Mouse (Mus musculus): ENCODE measurements around the gene Drosha. TPM values are rescaled to one million over a fixed set of nuclear protein-coding genes. Genes with fewer than 3 reads are reported as not detected.
"Not testable (repeated sequence)": the region's sequence is repeated elsewhere in the genome, so short reads cannot be mapped to it uniquely, and the experiment has no call there.

The Drosha gene
- total RNA-seq, 2 experiments from 2014 or later: 8.1 to 13.8 TPM

- not testable (repeated sequence) for ATAC-seq (replicated peaks; ENCODE audit: low FRiP score, poor library complexity, severe bottlenecking)
Observed at GRCm38 (mm10) chr15:12919326-12919966, 94.8 kb downstream of the Drosha start.

DNA sequence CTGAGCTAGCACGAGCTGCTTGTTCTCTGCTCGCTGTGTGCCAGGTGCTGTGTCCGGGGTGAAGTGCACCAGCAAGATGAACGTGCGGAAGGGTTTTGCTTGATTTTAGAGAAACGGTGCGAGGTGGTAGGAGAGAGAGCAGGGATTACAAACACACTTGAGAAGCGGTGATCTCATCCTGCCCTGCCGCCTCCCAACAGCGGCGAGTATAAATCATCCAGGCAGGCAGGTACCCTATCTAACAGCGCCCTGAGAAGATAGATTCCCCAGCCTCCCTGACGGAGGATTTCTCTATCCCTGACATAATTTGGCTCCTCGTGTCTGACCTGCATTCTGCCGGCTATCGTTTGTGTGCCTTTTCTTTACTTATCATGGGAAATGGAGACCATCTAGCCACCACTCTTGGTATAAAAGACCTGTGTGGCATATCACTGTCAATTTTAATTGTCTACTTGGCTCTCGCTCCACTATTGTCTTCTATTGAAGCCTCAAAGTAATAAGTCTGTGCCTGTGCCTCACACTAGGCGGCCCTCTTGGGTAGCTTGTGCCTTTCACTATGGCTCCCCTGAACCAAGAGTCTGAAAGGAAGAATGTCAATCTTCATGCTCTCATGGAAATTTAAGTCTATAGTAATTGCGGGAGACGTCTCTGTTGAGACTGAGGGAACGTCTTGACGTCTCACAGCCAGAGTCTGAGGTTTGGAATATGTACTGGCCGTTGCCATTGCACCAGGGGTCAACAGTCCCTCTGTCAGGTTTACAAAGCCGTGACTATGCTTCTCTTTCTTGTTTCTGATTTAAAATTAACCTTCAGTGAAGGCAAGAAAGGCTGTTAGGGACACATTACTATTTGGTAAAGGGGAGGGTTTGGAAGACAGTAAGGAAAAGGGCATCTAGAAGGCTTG, 95.6 kb downstream of the Drosha start:
- no peak for ATAC-seq (replicated peaks; ENCODE audit: low FRiP score, poor library complexity, severe bottlenecking)

DNA sequence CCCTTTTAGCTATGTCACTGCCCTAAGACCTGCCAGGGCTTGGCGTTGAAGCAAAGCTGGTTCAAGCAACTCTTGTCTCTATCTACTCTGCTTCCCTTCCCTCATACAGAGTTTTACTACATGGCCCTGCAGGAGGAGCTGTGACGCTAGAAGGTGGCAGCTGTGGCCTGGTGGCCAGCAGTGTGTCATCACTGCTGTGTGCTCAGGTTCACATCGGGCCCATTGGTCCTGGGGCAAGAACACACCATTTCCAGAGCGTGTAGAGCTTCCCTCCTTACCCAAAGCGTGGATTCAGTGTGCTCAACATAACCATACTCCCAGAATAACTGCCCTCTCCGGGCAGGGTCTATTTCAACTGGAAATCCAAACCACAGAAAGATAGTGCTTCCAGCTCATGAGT, 97.3 kb downstream of the Drosha start:
- no peak for ATAC-seq (replicated peaks; ENCODE audit: low FRiP score, poor library complexity, severe bottlenecking)

- ATAC-seq (replicated peaks; ENCODE audit: low FRiP score, poor library complexity, severe bottlenecking): no peak
Observed at GRCm38 (mm10) chr15:12923826-12924225, 99.2 kb downstream of the Drosha start.

DNA sequence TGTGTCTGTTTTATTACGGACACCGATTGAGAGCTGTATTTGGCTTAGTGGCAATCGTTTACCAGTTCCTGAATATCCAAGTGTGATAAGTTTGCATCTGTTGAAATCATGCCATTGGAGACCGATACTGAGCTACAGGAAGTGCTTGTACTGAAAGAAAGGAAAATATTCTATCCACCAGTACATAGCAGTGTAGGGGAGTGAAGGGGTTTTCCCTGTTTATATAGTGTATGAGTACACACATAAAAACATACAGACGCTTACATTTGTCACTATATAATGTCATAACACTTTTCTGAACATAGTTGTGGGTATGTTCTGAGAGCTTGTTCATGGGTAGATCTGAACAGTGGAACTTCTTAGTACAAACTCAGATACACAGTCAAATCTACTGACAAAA, 106.9 kb downstream of the Drosha start:
- ATAC-seq (replicated peaks; ENCODE audit: low FRiP score, poor library complexity, severe bottlenecking): no peak

- ATAC-seq (replicated peaks; ENCODE audit: low FRiP score, poor library complexity, severe bottlenecking): no peak
Observed at GRCm38 (mm10) chr15:12936217-12936732, 111.7 kb downstream of the Drosha start.

DNA sequence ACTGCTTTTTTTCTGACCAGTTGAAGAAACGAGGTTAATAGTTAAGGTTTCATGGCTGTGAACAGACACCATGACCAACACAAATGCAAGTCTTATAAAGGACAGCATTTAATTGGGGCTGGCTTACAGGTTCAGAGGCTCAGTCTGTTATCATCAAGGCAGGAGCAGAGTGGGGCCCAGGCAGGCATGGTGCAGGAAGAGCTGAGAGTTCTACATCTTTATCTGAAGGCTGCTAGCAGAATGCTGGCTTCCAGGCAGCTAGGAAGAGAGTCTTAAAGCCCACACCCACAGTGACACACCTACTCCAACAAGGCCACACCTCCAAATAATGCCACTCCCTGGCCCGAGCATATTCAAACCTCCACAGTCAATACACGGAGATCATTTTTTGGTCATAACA, 112.7 kb downstream of the Drosha start:
- ATAC-seq (replicated peaks; ENCODE audit: low FRiP score, poor library complexity, severe bottlenecking): not testable (repeated sequence)

DNA sequence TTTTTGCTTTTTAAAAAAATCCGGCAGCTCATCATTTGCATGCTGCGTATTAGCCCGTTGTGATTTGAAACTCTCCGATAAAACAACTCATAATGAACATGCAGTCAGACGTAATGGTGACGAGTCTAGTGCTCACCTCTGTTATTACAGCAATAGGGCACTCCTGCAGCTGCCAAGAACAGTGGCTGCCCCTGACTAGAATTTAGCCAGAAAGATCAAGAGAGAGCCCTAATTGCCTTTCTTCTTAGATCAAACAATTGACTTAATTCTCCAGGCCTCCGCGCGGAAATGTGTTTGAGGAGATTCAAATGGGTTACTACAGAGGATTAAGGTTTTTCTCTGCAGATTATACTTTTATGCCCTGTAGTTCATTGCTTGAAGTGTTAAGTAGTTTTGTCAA, 116.5 kb downstream of the Drosha start:
- ATAC-seq (replicated peaks; ENCODE audit: low FRiP score, poor library complexity, severe bottlenecking): no peak

DNA sequence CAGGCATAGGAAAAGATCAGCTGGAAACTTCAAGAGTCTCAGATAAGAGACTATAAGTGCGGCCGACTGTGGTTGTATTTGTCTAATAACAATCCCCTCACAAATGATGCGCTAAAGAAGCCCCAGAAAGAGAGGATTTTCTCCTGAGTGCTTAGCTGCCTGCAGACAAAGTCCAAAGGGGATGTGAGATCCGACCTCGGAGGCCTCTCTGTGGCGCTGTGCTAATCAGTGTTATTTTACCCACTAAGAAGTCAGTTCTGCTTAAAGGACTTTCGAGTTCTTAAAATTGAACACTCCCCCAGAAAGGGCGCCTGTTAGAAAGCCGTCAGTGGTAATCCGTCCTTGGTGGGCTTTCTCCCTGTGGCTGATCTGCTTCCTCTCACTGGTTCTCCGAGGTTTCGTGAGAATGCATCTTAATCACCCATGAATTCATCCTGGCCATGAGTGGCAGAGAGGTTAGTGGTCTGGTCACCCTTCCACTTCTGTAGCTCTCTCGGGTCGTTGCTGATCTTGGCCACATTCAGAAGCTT, 117.1 kb downstream of the Drosha start:
- ATAC-seq (replicated peaks; ENCODE audit: low FRiP score, poor library complexity, severe bottlenecking): no peak

DNA sequence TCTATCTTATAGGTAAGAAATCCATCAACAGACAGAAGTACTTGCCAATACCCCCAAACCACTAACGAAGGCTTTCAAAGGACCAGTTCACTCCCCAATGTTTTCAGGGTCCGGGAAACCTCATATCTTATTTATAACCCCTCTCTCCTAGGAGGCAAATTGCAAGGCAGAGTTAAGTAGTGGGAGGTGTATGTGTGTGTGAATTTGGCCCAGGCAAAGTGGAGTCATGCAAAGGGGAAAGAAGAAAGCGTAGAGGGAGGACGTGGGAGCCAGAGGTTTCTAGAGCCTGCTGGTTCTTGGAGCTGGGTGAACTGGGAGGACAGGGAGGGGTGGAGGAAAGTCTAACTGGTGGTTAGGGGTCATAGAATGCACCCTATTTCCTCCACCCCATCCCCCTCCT, 117.8 kb downstream of the Drosha start:
- ATAC-seq (replicated peaks; ENCODE audit: low FRiP score, poor library complexity, severe bottlenecking): no peak

- ATAC-seq (replicated peaks; ENCODE audit: low FRiP score, poor library complexity, severe bottlenecking): no peak
Observed at GRCm38 (mm10) chr15:12958051-12958450, 133.4 kb downstream of the Drosha start.

- ATAC-seq (replicated peaks; ENCODE audit: low FRiP score, poor library complexity, severe bottlenecking): no peak
Observed at GRCm38 (mm10) chr15:12962179-12962578, 137.6 kb downstream of the Drosha start.

DNA sequence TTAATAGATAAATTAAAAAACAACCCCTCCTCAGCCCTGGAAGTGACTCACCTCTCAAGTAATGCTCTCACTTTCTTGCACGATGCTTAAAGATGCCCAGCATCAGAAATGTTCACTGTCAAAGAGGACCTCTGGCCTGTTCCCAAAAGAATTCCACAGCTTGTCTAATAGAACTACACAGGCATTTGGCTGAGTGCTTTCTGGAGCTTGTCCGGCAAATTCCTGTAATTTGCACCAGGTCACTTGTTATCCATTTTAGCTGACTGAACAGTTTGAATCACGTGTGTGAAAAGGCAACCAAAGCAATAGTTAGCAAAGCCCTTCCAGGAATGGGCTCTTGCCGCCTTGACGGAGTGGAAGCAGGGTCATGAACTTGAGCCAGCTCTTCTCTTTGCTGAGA, 140.6 kb downstream of the Drosha start:
- ATAC-seq (replicated peaks; ENCODE audit: low FRiP score, poor library complexity, severe bottlenecking): no peak

DNA sequence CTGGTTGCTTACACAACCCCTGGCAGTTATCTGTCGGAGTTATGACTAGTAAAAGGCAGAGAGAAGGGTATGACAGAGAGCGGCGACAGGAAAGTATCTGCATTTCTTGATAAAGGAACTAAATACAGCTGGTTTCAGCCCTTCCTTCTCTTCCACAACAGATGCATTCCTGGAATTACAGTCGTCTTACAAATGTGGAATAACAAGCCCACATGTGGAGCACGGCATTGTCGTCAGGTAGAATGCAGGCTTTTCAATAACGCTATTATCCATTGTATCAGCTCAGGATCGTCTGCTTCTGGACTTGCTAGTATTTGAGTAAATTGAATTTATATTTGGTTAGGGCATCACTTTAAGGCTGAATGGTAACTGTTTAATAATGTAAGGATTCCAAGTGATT, 144.2 kb downstream of the Drosha start:
- ATAC-seq (replicated peaks; ENCODE audit: low FRiP score, poor library complexity, severe bottlenecking): no peak

- no peak for ATAC-seq (replicated peaks; ENCODE audit: low FRiP score, poor library complexity, severe bottlenecking)
Observed at GRCm38 (mm10) chr15:12972441-12972840, 147.8 kb downstream of the Drosha start.

Other genes with a start within 250 kb of the Drosha start
- not detected in 2 replicates for gene Pdzd2, start 84.9 kb upstream of the Drosha start, total RNA-seq (2015; ENCODE audit: low replicate concordance)
- gene Pdzd2, start 84.9 kb upstream of the Drosha start, total RNA-seq (2017; ENCODE audit: low replicate concordance): 0.14 and 0.17 TPM in 2 replicates
- gene 6030458C11Rik, start 166 bp upstream of the Drosha start, total RNA-seq (2015; ENCODE audit: low replicate concordance): 9.8 and 13.6 TPM in 2 replicates
- 12.8 and 17.2 TPM in 2 replicates for gene 6030458C11Rik, start 166 bp upstream of the Drosha start, total RNA-seq (2017; ENCODE audit: low replicate concordance)